Mouse (Mus musculus) left cerebral cortex, adult 9 months (tissue): Measurements from ENCODE around the gene Kat7.

Source experiments
- DNase-seq, 2 experiments: peaks; one replicate each; pipeline ENCODE4 v3.0.0; 2022; ENCODE audit warnings: low spot score in 2 of 2

Gene Kat7

DNA sequence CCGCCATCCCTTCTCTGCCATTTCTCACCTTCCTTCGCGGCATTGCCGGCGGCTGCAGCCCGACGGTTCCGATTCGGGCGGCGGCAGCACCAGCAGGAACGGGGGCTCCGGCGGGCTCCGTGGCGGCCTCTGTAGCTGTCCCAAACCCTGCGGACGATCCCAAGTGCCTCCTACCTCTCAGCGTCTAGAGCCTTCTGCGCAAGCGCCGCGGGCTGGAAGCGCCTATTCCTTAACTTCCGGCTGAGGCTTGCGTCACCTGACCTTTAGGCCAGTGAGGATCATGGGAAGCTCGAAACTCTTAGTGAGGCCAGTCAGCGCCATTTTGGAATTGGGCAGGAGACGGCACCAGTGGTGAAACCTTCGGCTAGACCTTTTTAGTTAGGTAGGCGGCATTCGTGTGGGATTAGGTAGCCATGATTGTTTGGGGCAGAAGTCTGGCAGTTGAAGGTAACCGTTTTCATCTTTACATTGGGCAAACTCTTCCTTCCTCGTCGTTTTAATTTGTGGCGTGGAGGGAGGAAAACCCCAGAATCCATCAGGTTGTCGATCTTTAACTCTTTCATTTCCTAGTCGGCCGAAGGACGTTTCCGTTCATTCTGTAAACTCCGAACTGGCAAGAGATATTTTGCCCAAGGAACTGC lies at the start of gene Kat7:
Kat7 (minus strand) TSS at position 240 of the 641 bp plus-strand sequence.
- peak; percentile 99 for DNase-seq

DNA sequence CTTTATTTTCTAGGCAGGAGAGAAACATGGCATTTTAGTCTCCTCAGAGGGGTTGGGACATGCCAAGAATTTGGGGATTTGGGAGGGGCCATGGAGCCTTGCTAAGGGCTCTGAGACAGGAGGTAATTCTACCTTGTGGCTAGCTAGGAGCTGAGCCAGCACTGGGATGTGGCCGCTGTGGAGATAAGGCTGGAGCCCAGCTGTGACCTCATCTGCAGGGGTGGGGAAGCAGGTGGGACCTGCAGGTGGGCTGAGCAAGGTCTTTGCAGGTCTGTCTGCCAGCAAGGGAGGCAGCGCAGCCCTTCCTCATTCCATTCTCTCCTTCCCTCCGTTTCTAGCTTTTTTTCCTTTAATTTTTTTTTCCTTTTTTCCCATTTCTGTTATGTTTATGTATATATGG lies 48.2 kb upstream of the Kat7 start:
- no peak for DNase-seq

DNA sequence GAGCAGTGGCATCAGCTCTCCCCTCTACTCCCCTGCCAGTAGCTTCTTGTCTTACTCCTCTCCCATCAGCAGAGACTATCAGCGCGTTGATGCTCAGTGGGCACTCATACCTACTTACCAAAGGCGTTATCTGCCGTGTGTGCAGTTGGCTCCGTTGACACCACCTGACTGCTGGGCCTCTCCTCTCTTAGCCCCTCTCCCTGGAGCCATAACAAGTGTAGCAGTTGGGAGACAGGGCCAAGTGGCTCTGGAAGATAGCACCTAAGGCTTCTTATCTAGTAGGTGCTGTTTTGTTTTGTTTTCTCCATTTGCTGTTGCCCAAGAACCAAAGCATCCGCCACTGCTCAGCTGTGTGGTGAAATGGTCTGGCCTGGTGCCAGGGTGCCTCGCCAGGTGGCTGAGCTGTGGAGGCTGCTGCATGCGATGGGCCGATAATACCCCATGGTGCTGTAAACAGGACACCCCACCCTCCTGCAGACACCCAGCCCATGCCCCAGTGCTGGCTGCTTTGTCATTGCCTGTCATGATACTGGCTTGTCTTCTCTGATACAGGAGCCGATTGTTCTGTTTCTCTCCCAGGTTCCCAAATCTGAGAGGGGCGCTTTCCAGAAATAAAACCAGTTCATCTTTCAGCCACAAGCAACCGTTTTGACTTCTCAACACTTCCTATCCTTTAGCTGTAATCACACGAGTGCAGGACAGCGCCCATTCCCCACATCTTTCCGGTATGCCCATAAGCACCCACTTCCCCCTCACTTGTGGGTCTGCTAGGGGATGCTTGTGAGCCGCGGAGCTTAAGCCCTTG lies 46.6 kb upstream of the Kat7 start:
- peak in 1 of 2 experiments; percentile 39 for DNase-seq

DNA sequence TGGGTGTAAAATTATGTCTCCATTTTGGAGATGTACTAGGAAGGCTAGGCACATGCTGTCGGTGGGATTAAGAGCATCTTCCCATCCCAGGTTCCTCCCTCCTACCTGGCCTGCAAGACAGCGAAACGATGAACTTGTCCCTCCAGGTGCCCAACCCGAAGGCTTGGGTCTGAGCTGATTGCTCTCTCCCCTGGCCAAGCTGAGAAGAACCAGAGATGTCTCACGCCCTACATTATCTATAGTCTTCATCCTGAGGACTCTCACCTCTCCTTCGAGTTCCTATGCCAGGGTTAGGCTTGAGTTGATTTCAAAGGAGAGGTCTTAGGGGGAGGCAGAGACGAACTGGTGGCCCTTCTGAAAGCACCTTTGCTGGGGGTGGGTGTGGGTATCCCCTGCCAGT lies 46.0 kb upstream of the Kat7 start:
- DNase-seq = no peak

DNA sequence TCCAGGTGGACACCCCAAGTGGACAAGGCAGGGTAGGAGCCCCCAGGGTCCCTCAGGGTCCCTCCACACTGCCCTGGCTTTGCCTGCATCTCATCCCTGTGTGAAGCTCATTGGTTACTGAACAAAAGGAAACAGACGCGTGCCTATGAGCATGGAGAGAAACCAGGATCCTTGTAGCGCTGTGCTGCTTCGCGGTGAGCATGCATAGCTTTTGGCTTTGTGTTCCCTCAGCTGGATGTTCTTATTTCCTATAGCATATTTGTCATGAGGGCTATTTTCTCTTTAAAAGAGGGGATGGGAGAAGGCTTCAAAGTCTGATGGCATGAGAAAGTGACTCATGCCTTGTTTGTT lies 45.6 kb upstream of the Kat7 start:
- no peak for DNase-seq

DNA sequence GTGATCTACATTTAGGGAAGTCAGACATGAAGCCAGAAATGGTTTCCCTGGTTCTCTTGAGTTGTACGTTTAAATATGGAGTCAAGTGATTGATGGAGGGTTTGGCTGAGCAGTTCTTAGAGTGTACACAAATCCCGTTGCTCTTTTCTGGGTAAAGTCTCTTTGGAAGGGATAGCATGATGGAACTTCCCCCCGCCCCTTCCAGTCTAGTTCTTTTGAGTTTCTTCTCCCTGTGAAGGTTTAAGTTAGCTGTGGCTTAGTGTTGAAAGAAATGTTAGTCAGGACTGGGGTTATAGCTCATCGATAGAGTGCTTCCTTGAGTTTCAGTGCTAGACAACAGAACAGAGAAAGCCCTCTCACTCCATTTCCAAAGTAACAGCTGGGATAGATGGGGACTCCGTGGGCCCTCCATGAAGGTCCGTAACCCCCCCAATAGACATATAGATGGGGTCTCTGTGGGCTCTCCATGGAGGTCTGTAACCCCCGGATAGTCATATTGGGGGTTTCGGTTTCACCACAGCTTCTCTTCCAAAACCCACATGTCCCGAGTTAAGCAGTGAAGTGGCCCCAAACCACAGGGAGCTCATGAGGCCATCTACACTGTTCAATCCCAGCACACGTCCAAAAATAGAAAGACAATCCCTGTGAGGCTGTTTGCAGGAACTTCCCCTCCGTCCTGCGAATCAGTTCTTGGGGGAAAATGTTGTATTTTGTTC lies 45.1 kb upstream of the Kat7 start:
- no peak for DNase-seq

DNA sequence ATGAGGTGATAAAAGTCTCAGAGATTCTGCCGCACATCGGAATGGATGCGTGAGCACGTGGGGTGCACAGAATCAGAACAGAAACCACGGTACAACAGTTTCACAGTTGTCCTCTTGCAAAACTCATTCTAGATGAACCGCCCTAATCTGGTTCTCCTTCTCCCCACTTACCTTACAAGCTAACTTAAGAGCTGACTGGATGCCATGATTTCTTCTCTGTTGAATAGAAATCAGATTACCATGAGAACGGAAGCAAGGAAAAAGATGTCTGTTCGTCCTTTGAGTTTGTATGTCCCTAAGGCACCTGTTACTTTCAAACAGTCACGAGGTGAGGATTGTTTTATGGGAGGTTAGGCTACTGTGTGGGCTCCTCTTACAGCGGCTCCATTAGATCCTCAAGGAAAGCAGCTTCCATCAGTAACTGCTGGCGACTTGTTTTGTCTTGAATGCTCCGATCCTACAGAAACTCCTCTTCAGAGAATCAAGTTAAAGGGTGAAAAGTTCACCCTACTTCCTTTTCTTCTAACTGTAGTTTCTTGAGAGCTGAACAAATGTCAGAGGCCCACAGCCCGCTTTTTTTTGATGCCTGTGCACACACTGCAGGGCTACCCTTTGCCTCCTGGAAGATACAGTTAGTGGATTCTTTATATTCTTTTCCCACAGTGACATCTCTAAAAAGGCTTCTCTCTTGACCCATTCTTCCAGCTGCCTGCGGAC lies 44.3 kb upstream of the Kat7 start:
- no peak for DNase-seq

DNA sequence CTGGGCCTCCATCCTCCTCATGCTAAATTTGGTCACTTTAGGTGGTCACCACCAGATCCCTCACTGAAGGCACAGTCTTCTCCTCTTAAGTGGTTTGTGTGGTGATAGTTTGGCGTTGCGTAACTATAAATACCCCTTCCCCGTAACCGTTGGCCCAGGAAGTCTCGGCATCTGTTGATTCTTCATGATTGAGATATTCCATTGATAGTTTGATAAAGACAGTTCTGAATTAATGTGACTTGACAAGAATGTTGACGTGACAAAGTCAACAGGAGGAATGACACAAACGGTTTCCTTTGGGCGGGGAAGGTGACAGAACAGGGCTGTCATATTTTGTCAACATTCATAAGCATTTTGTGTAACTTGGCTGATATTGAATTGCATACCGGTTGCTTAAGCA lies 43.2 kb upstream of the Kat7 start:
- no peak for DNase-seq

DNA sequence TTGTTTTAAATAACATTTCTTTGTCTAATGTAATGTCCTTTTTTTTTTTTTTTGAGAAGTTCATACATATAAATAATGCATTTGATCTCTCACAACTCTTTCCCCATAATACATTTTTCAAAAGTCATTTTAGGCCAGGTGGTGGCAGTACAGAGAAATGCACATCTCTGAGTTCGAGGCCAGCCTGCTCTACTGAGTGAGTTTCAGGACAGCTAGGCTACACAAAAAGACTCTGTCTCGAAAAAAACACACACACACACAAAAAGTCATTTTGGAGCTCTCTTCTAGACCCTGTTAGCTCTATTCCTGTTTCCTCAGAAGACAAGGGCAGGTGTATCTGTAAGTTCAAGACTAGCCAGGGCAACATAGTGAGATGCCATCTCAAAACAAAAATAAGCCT lies 42.6 kb upstream of the Kat7 start:
- no peak for DNase-seq

DNA sequence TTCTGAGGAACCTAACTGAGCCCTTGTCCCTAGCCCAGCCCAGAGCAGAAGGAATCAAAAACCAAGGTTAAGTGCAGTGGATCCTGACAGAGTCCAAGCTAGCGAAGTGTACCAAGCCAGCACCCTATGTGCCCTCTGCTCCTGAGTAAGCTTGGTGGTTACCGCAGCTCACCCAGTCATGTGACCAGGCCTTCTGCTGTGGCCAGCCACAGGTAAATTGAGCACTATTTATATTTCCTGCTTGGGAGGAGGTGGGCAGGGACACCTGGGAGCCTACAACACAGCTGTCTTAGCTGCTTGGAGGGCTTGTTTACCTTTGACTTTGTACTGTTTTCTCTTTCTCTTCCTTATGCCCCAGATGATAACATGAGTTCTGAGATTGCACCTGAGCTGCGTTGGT lies 40.9 kb upstream of the Kat7 start:
- DNase-seq = no peak

DNA sequence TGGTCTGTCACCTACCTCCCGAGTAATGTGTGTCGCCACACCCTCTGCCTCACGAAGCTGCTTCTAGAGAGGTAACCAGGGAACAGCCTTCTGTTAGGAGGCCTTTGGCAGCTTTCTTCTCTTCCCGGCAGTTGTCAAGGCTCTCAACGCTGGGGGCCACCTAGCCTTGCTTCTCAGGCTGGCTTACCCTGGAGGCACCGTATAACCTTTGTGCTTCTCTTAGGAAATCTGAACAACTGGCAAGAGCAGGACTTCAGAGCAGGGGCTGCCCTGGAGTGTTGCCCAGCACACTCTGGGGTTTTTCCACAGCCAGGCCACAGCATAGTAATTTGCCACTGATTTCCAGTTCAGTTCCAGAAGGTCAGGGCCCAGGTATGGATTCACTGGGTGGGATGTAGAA lies 40.2 kb upstream of the Kat7 start:
- no peak for DNase-seq

DNA sequence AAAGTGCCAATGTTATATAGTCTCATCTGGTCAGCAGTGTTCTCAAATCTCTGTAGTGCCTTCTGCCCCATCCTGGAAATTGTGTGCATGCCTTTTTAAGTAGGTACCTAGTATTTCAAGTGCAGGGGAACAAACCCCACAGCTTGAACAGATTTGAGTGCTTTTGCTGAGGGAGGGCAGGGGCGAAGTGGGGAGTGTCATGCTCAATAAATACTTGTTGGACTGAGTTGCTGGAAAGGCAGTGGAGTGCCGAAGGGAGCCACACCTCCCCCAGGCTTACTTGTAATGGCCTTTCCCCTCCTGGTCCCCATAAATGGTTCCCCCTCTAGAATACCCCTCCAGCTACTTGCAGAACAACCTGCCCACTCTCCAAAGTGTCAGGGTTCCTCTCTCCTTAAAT lies 34.1 kb upstream of the Kat7 start:
- no peak for DNase-seq

DNA sequence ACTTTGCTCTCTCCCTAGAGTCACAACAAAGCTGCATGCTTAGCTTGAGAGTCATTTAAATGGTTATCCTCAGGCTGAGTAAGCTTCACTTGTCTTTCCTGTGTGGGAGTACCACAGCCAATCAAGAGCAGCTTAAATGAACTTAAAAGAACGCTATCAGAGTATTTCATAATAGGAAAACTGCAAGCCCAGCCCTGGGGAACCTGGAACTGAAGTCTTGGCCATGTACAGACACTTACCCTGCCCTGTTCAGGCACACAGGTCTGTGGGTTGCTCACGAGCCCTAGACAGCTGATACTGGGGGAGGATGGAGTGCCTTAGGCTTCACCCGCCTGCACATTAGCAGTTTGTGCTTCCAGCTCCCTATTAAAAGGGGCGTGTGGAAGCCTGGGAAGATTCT lies 33.1 kb upstream of the Kat7 start:
- DNase-seq = peak in 1 of 2 experiments; percentile 70

DNA sequence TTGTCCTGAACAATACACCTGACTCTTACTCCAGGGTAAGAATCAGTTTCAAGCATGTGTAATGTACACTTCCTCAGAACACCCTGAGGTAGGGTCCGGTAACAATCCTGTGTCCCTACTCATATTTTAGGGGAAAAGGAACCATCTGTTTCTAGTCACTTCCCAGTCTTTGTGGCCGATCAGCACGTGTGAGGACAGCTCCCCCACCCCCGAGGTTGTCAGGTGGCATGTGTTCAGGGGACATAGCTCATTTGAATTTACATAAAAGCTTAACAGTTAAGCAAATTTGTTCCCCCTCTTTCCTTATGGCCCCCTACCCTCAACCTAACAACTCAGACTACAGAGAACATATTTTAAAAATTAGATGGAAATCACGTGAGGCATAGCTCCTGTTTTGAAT lies 30.6 kb upstream of the Kat7 start:
- DNase-seq = no peak

DNA sequence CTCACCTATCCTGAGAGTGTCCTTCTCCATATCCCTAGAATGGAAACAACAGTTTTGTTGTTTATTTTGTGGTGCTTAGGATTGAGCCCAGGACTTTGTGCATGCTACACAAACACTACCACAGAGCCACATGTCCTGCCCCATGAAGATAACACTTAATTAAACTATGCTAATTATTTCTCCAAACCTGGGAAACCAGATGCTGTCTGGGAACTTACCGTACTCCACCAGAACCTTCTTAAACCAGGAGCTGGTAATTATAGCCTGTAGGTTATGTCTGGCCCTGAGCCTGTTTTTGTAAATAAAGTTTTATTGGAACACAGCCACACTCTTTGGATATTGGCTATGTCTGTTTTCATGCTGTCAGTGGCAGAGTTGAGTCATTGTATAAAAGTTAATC lies 30.2 kb upstream of the Kat7 start:
- DNase-seq = no peak

DNA sequence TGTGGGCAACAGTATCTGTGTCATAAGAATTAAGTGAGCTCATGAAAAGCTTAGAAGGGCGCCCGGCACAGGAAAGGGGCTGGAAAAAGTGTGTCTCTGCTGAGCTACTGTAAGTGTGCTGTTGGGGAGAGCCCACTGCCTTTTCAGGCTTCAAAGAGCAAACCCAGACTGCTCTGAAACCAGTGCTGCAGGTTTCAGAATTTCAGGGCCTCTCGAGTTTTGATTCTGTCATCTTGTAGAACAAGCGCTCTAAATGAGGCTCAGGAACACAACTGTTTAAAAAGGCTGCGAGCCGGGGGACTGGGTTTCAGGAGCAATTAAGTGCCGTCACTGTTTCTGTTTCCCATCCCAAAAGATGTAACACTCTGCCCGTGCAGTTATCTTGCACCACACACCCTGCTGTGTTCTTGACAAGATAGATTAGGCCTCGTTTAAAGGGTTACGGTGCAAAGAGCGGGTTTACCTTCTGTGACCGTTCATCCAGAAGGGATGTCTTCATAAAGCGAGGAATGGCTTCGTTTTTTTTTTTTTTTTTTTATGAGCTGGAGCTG lies 29.5 kb upstream of the Kat7 start:
- DNase-seq = no peak

DNA sequence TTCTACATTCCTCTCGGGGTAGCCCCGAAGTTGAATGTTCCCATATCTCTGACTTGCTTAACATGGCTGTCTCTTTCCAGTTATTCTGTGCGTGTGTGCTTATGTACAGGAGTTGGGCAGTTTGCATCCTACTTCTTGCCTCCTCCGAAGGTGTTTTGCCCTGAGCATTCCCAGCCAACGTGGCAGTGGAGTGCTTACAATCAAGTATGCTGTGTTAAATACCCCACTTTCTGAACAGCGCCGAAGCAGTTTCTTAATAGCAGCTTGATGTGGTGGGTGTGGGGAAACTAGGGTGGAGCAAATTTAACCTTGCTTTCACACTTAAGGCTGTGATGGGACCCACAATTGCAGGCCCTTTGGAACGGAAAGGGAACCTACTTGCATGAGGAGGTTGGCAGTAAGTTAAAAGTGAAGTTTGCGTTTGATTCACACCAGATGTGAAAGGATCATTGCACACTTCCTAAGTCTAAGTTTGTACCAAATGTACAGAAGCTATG lies 27.8 kb upstream of the Kat7 start:
- DNase-seq = no peak

DNA sequence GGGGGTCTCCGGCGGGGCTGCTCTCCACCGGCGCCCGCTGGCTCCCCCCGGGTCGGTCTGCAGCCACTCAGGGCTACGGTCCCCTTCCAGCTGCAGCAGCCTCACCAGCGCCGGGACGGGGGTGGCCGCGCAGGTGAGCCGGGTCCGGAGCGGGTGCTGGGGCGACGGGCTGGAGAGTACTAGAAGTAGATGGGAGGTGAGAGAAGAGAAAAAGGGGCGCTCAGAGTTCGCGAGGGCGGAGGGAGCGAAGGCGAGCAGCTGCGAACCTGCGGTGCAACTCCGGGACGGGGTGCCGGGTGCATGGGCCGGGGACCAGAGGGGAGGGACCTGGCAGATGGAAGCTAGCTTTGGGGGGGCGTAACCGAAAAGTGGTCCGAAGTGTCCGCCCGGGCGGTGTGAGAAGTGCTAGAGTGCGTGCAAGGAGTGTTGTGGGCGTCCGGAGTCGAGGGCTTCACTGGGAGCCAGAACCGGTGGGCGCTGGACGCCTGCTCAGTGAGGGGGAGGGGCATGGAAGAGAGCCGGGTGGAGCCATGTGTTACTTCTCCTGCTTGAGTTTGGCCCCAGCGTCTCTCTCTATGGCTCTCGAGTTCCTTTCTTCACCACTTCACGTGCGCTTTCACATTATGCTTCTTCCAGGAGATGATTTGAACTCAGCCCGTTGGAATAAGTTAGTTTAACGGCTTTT lies 27.2 kb upstream of the Kat7 start:
- peak in 1 of 2 experiments; percentile 30 for DNase-seq

DNA sequence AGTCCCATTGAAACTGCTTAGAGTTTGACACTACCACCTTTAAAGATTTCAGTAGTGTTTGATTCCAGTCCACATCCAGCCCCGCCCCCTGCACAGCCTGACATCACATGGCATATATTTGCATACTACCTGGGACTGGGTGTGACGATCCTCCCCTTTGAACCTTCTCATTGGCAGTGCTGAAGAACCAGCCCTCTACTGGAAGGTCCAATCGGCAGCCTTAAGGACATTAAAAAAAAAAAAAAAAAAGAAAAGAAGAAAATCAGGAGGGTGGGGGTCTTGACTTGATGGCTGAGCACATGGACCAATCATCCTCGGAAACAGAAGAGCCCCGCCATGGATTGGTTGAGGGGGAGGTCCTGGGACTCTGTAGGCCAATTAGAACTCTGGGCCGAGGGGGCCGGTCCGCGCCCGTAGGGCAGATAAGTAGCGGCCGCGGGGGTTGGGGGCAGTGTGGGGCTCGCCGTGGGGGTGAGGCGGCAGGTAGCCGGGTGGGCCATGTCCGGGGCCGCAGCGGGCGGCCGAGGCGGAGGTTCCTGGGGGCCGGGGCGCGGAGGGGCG lies 26.6 kb upstream of the Kat7 start, which contains the start of gene Fam117a:
Fam117a (plus strand) TSS at position 451 of the 561 bp plus-strand sequence.
- peak; percentile 66 to 67 for DNase-seq

DNA sequence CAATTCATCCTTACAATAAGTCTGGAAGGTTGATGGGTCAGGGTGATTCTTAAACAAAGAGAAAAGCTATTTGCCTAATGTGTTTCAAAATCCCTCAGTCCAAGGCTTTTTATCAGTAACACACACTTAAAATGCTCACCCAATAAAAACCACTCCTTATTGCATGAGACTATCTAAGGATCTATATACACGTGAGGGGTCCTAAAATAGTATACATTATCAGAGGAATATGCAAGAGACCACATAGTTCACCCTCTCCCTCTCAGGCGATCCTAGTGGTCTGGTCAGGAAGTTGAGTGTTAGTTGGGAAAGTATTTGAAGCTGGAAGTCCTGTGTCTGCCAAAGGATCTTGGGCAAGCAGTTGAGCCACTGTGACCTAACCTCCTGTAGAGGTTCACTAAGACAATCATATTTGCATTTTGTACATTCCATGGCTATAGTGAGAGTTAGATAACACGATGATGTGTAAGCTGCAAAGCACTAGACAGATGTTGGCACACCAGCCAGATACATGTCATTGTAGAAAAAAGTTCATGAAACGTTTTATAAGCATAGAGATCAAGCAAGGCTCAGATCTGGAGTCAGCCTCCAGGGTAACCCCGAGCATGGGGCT lies 24.5 kb upstream of the Kat7 start:
- no peak for DNase-seq
